Mouse (Mus musculus) cerebellum, adult 8-10 months (tissue): ENCODE data around the gene Znrf2.

Source experiments
- DNase-seq: peaks from one replicate; pipeline ENCODE4 v3.0.0; 2022

Gene Znrf2

DNA sequence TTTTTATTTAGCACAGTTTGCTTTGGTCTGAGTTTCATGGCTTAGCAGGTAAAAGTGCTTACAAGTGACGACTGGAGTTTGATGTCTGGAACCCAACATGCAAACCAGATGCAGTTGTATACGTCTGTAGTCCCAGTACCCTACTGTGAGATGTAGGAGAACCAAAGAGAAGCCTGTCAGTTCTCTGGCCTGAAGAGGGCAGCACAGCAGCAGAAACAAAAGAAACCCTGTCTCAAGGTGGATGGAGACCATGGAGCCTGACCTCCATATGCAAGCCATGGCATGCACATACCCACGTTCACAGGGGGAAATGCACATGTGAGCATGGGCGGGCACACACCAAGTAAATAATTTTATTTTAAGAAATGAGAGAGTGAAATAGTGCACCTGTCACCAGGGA is 100.8 kb downstream of the Znrf2 start:
- peak; percentile 9 for DNase-seq

GRCm38 (mm10) chr6:54918521-54918920 is 101.8 kb downstream of the Znrf2 start:
- no peak for DNase-seq

DNA sequence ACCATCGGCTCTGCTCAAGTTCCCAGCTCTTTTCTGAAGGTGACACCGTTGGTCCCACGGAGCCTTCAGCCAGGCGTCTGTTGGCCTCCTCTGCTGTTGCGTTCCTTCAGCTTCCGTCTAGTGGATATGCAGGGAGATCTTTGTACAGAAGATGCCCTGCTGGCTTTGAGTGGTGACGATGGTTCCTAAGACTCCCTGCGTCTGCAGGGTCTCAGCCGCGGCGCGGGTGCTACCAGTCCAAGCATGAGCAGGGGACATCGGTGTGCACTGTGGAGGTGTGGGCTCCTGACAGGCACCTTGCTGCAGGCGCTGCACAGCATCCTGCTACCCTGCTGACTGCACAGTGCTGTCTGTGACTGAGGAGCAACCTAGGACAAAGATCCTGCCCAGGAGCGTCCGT is 107.8 kb downstream of the Znrf2 start:
- DNase-seq = no peak

DNA sequence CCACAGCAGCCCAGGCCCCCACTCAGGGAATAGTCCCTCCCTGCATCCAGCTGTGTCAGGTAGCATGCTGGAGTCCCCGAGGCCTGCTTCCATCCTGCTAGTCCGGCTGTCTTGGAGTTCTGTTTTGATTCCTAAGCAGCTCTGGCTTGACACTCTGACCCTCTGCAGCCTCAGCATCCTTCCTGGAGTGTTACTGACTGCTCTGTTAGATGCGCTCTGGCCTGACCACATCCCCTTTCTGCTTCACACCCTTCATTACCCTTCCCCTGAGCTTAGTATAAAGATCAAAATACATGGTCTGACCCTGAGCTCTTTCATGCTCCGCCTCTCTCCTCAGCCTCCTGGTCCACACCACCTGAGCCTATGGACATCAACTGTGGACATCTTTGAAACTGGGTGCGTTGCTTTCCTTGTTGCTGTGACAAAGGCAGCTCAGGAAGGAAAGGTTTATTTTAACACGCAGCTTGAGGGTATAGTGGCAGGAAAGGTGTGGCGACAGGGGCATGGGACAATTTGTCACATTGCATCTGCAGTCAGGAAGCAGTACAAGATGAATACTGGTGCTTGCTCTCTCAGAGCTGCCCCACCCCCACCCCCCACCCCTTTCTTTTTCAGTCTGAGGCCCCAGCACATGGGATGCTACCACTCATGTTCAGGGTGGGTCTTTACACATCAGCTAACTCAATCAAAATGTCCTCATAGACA is 109.2 kb downstream of the Znrf2 start:
- DNase-seq = no peak

DNA sequence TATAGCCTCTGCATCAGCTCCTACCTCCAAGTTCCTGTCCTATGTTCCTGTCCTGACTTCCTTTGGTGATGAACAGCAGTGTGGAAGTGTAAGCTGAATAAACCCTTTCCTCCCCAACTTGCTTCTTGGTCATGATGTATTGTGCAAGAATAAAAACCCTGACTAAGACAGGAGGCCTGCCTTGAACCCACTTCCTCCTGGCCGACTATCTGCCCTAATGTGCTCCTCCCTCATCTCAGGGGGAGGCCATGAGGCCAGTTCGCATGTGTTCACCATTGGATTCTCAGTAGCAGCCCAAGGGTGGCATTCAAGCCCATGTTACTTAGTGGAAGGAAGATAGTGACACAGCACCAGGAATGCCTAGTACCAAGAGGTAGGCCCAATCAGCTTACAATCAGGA is 110.2 kb downstream of the Znrf2 start:
- DNase-seq = no peak

GRCm38 (mm10) chr6:54927946-54928345 is 111.2 kb downstream of the Znrf2 start:
- DNase-seq = no peak

DNA sequence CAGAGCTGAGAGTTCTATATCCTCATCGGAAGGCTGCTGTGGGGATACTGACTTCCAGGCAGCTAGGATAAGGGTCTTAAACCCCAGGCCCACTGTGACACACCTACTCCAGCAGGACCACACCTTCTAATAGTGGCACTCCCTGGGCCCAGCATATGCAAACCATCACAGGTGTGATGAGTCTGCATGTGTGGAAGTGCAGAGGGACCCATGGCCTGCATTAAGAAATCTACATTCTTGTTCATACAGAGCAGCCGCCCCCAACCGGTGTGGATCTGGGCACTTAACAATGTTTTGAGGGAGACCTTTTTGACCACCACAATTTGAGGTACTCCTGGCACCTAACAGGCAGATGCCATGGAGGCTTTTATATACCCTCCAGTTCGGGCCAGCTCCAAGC is 114.9 kb downstream of the Znrf2 start:
- no peak for DNase-seq

GRCm38 (mm10) chr6:54932526-54932925 is 115.8 kb downstream of the Znrf2 start:
- no peak for DNase-seq

DNA sequence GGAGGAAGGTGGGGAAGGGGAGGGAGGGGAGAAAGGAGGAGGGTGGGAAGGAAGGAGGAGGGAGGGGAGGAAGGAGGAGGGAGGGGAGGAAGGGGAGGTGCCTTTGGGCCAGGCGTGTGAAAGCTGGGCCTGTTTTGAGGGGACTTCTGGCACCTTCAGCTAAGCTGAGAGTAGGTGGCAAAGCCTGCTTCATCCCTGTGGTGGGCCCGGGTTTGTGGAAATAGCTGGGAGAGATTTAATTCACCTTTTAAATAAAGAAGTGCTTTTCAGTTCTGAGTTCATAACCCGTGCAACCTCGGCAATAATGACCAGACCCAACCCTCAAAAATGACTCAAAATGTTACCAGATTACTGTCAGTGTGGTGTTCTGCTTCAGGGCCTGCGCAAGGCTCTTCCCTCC is 116.5 kb downstream of the Znrf2 start:
- no peak for DNase-seq

DNA sequence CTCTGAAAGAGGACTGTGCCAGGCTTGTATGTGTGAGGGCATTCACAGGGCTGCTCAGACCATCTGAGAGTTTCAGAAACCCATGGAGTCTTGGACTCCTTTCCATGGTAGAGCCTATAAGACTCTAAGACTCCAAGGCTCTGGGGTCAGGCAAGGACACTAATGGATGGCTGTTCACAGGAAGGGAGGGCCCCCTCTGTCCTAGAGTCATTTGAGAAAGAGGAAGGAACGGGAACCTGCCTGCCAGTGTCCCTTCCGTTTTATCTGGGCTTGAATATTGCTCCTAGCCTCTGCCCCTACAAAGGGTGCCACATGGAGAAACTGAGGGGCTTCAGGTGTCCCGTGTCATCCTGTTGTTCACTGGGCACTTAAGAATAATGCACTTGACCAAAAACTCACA is 117.2 kb downstream of the Znrf2 start:
- no peak for DNase-seq

DNA sequence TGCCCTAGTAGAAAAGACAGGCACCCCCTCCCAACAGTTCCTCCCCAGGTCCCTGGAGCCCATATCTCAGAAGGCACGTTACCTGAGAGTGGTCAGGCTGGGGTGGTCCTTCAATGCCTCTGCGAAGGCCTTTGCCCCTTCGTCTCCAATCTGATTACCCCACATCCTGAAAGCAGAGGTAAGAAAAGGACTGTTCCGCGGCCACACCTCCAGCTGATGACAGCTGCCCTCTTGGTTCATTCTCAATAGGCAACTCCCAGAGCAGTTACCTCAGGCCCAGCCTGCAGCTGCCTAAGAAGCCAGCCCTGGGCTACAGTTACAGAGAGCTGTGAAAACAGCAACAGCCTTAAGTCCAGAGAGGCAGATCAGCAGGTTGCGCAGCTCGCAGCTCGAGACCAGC is 117.6 kb downstream of the Znrf2 start:
- no peak for DNase-seq

GRCm38 (mm10) chr6:54934930-54935329 is 118.2 kb downstream of the Znrf2 start:
- DNase-seq = no peak

- DNase-seq = no peak
These were observed 119.8 kb downstream of the Znrf2 start for GRCm38 (mm10) chr6:54936496-54936895.

DNA sequence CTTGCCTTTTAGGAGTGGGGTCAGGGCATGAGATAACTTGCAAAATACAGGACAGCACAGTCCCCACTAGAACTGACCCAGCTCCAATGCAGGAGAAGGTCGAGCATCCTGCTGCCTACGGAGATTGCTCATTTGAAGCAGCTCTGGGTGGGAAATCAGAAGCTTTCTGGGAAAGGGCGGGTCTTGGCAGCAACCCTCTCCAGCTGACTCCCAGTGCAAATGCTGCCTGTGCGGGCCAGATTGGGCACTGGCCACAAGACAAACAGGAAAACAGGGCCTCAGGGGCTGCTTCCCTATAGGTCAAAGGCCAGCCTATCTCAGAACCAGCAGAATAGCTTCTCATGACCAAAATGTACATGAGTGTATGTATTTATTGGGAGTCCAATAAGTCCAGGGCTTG is 122.9 kb downstream of the Znrf2 start:
- DNase-seq = no peak

DNA sequence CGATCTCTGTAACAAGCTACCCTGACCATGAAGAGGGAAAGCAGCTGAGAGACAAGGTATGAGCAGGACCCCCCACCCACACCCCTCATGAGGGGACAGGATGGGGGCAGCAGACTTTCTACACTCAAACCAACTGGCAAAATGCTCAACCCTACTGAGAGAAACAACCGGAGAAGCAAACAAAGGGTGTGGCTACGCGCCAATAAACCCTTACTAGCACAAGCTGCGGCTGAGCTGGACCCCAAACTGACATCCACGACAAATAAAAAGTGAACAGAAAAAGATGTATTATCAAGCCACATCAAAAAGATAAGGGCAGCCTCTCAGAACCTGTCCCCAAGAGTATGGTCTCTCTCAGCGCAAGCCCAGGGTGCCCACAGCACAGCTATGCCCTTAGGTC is 123.4 kb downstream of the Znrf2 start:
- DNase-seq = no peak

- DNase-seq = no peak
These were observed 124.4 kb downstream of the Znrf2 start for GRCm38 (mm10) chr6:54941149-54941548.
